In genomic region chr10:62503353-62503752, GRCm38 (mm10) we compare ENCODE assay signal across 12 mouse cellular contexts. TPM values are rescaled to one million over a fixed set of nuclear protein-coding genes. Genes with fewer than 3 reads are reported as not detected.
A peak's percentile ranks its signal among the peaks of the same experiment; 100 is the strongest.
DNase-seq lines count a peak whose midpoint lies in the region; ATAC-seq and TF ChIP-seq lines count a peak whose summit lies in the region.
"Had no signal": no experiment of that assay in that cellular context is flagged by ENCODE, and none has a peak within 500 bp of the region (broad histone marks: within the 10 kb centered on the region; RNA-seq: fewer than 3 reads in every experiment).

No protein-coding gene starts in this region.

- no peak for TF ChIP-seq CTCF in heart, postnatal 0 days (IDR thresholded peaks at IDR 0.05; ENCODE audit: low read depth)
- TF ChIP-seq CTCF in thymus, adult 2 months (IDR thresholded peaks at IDR 0.05; ENCODE audit: borderline replicate concordance, control insufficient read depth, extremely low read depth, insufficient read depth, low read length, poor library complexity) = no peak

- no peaks in the 10 kb centered on the region for H3K36me3 ChIP-seq in heart, postnatal 0 days (replicated peaks; ENCODE audit: control insufficient read depth, insufficient read depth, low read length)
- no peaks in the 10 kb centered on the region for H3K36me3 ChIP-seq in thymus, adult 2 months (ENCODE audit: control insufficient read depth, insufficient read depth, low read length)
- H3K36me3 ChIP-seq in liver, embryonic 12.5 days = no peaks in the 10 kb centered on the region
- H3K36me3 ChIP-seq: hindbrain, embryonic 12.5 days; stomach, embryonic 15.5 days had no signal

- peaks cover 5% of the 10 kb centered on the region; the same call in 1 of the 2 replicates for H3K4me1 ChIP-seq in heart, postnatal 0 days (ENCODE audit: control insufficient read depth, insufficient read depth)
- peaks cover 24% of the 10 kb centered on the region for H3K4me1 ChIP-seq in thymus, adult 2 months (replicated peaks; ENCODE audit: control insufficient read depth, insufficient read depth, low read length)
- peaks cover 73% of the 10 kb centered on the region for H3K4me1 ChIP-seq in liver, embryonic 12.5 days
- H3K4me1 ChIP-seq: hindbrain, embryonic 12.5 days had no signal

- peak overlapping the region; percentile 18; the same call in 1 of the 2 replicates for H3K4me2 ChIP-seq in heart, postnatal 0 days (ENCODE audit: low read depth, low read length)
- H3K4me2 ChIP-seq in liver, embryonic 12.5 days = peak overlapping the region; percentile 64
- H3K4me2 ChIP-seq: hindbrain, embryonic 12.5 days; stomach, embryonic 15.5 days had no signal

- peaks cover 3% of the 10 kb centered on the region for H3K27me3 ChIP-seq in heart, postnatal 0 days (ENCODE audit: control insufficient read depth, insufficient read depth, low read length)
- no peaks in the 10 kb centered on the region for H3K27me3 ChIP-seq in thymus, adult 2 months (ENCODE audit: control insufficient read depth, insufficient read depth, low read length)
- H3K27me3 ChIP-seq in liver, embryonic 12.5 days (replicated peaks) = no peaks in the 10 kb centered on the region
- H3K27me3 ChIP-seq: stomach, embryonic 15.5 days had no signal

- no peak overlapping the region for H3K9ac ChIP-seq in heart, postnatal 0 days (replicated peaks; ENCODE audit: low read depth, low read length)
- H3K9ac ChIP-seq in liver, embryonic 12.5 days = peak overlapping the region; percentile 61
- H3K9ac ChIP-seq: hindbrain, embryonic 12.5 days; stomach, embryonic 15.5 days had no signal

- H3K9me3 ChIP-seq in heart, postnatal 0 days (replicated peaks; ENCODE audit: control insufficient read depth, low read length) = no peaks in the 10 kb centered on the region
- no peaks in the 10 kb centered on the region for H3K9me3 ChIP-seq in liver, embryonic 12.5 days (replicated peaks)
- H3K9me3 ChIP-seq: hindbrain, embryonic 12.5 days; stomach, embryonic 15.5 days had no signal

- no peak for TF ChIP-seq EP300 in heart, postnatal 0 days (IDR thresholded peaks at IDR 0.05; ENCODE audit: low read depth)

- TF ChIP-seq POLR2A in thymus, adult 2 months (IDR thresholded peaks at IDR 0.05; ENCODE audit: control insufficient read depth, extremely low read depth, insufficient read depth, low read length, poor library complexity) = no peak

- ATAC-seq in heart, postnatal 0 days (ENCODE audit: insufficient read depth, low read depth) = no peak
- ATAC-seq in liver, embryonic 12.5 days = no peak

- 45% methylated on average over 4 of the region's 4 CpGs for WGBS in heart, postnatal 0 days
- WGBS in thymus, adult 2 months = 3% methylated on average over 4 of the region's 4 CpGs
- WGBS in liver, embryonic 12.5 days (ENCODE audit: insufficient replicate concordance) = 10% methylated on average over 4 of the region's 4 CpGs

- DNase-seq in heart, postnatal 0 days (ENCODE audit: low spot score) = no peak
- no peak for DNase-seq in heart, adult 18-20 months
- no peak for DNase-seq in thymus, adult 2 months
- DNase-seq in thymus, adult 18-20 months = no peak
- peak; percentile 27 for DNase-seq in thymus, postnatal 4 days
- no peak for DNase-seq in cerebellum, adult 18-20 months
- no peak for DNase-seq in heart, adult 11 months
- DNase-seq: cerebellum, postnatal 14 days; retina, postnatal 1 day had no signal

- no peak overlapping the region for H3K27ac ChIP-seq in heart, postnatal 0 days (ENCODE audit: low read depth)
- H3K27ac ChIP-seq in thymus, adult 2 months (ENCODE audit: control insufficient read depth, insufficient read depth, low read length) = peak overlapping the region; percentile 81; the same call in 1 of the 2 replicates
- peak overlapping the region; percentile 73 for H3K27ac ChIP-seq in liver, embryonic 12.5 days
- H3K27ac ChIP-seq: hindbrain, embryonic 12.5 days; stomach, embryonic 15.5 days had no signal

- H3K4me3 ChIP-seq in heart, postnatal 0 days (ENCODE audit: low read depth, low read length) = no peak overlapping the region
- H3K4me3 ChIP-seq in thymus, adult 2 months (ENCODE audit: control insufficient read depth, insufficient read depth, low read length) = no peak overlapping the region
- H3K4me3 ChIP-seq in liver, embryonic 12.5 days = peak overlapping the region; percentile 30
- H3K4me3 ChIP-seq: hindbrain, embryonic 12.5 days; stomach, embryonic 15.5 days had no signal

RNA-seq across cellular contexts. Expression of gene Vps26a, which starts 16.7 kb away (rescaled TPM):
- total RNA-seq in heart, postnatal 0 days (2014; rRNA removed; ENCODE audit: low replicate concordance) = 46.5 and 51.0 TPM in 2 replicates
- 75.5 and 78.5 TPM in 2 replicates for polyA plus RNA-seq in heart, postnatal 0 days (2015; fragmentation: Nextera tagmentation; extraction: Ambion mirVana)
- total RNA-seq in heart, adult 18-20 months (2021) = 10 to 100 TPM; 43.8 to 49.8 TPM
- 9.3 and 11.4 TPM in 2 replicates for polyA plus RNA-seq in thymus, adult 2 months (2012; rRNA removed)
- 59.8 and 59.9 TPM in 2 replicates for polyA plus RNA-seq in liver, embryonic 12.5 days (2016; fragmentation: Nextera tagmentation; extraction: Ambion mirVana)

RNA-seq across cellular contexts. Expression of gene Srgn, which starts 23.9 kb away (rescaled TPM):
- total RNA-seq in heart, postnatal 0 days (2014; rRNA removed; ENCODE audit: low replicate concordance) = 16.4 and 16.8 TPM in 2 replicates
- polyA plus RNA-seq in heart, postnatal 0 days (2015; fragmentation: Nextera tagmentation; extraction: Ambion mirVana) = 19.1 and 21.8 TPM in 2 replicates
- 10 to 100 TPM; 36.6 to 42.0 TPM for total RNA-seq in heart, adult 18-20 months (2021)
- polyA plus RNA-seq in thymus, adult 2 months (2012; rRNA removed) = 94.3 and 107 TPM in 2 replicates
- polyA plus RNA-seq in liver, embryonic 12.5 days (2016; fragmentation: Nextera tagmentation; extraction: Ambion mirVana) = 54.4 and 57.7 TPM in 2 replicates

RNA-seq across cellular contexts. Expression of gene Supv3l1, which starts 53.8 kb away (rescaled TPM):
- 34.1 and 35.9 TPM in 2 replicates for total RNA-seq in heart, postnatal 0 days (2014; rRNA removed; ENCODE audit: low replicate concordance)
- polyA plus RNA-seq in heart, postnatal 0 days (2015; fragmentation: Nextera tagmentation; extraction: Ambion mirVana) = 23.2 and 26.3 TPM in 2 replicates
- 10 to 100 TPM; 37.2 to 40.7 TPM for total RNA-seq in heart, adult 18-20 months (2021)
- polyA plus RNA-seq in thymus, adult 2 months (2012; rRNA removed) = 20.1 and 21.2 TPM in 2 replicates
- 25.4 and 30.7 TPM in 2 replicates for polyA plus RNA-seq in liver, embryonic 12.5 days (2016; fragmentation: Nextera tagmentation; extraction: Ambion mirVana)

RNA-seq across cellular contexts. Expression of gene 4930507D05Rik, which starts 54.1 kb away (rescaled TPM):
- 0.15 and 3.2 TPM in 2 replicates for total RNA-seq in heart, postnatal 0 days (2014; rRNA removed; ENCODE audit: low replicate concordance)
- polyA plus RNA-seq in heart, postnatal 0 days (2015; fragmentation: Nextera tagmentation; extraction: Ambion mirVana) = 0.19 and 0.36 TPM in 2 replicates
- total RNA-seq in heart, adult 18-20 months (2021) = under 1 TPM; 0.21 to 0.37 TPM
- 0.27 TPM in 1 of 2 replicates, not detected in the other for polyA plus RNA-seq in thymus, adult 2 months (2012; rRNA removed)
- polyA plus RNA-seq in liver, embryonic 12.5 days (2016; fragmentation: Nextera tagmentation; extraction: Ambion mirVana) = 0.14 and 0.51 TPM in 2 replicates
